32 mouse cellular contexts compared by ENCODE assay signal in genomic region chr8:105975363-105975762, GRCm38 (mm10). TPM values are rescaled to one million over a fixed set of nuclear protein-coding genes. Genes with fewer than 3 reads are reported as not detected.
DNase-seq lines count a peak whose midpoint lies in the region; ATAC-seq and TF ChIP-seq lines count a peak whose summit lies in the region.
"Had no signal": no experiment of that assay in that cellular context is flagged by ENCODE, and none has a peak within 500 bp of the region (broad histone marks: within the 10 kb centered on the region; RNA-seq: fewer than 3 reads in every experiment).

No protein-coding gene starts in this region.

- no peaks in the 10 kb centered on the region for H3K27me3 ChIP-seq in E14TG2a.4 (ENCODE audit: insufficient read depth, low read length)
- H3K27me3 ChIP-seq in hindbrain, embryonic 10.5 days (ENCODE audit: insufficient read depth, poor library complexity, severe bottlenecking) = no peaks in the 10 kb centered on the region
- H3K27me3 ChIP-seq in hindbrain, postnatal 0 days (ENCODE audit: insufficient read depth, low read length) = no peaks in the 10 kb centered on the region
- H3K27me3 ChIP-seq: embryonic facial prominence, embryonic 12.5 days; forebrain, embryonic 12.5 days; heart, embryonic 15.5 days; kidney, embryonic 15.5 days; limb, embryonic 13.5 days; liver, embryonic 12.5 days had no signal

- DNase-seq in 416B (ENCODE audit: low read depth) (peak; percentile 23), R1 (ENCODE audit: low read depth, low spot score) (peak; percentile 75)
- no peak for DNase-seq in hindbrain, embryonic 10.5 days (ENCODE audit: low spot score)
- DNase-seq in cerebellum, adult 9-11 months = no peak
- no peak for DNase-seq in hindbrain, postnatal 0 days (ENCODE audit: low spot score)
- DNase-seq: cerebellum, adult 2 months; gastrocnemius, postnatal 36 days; heart, postnatal 4 days; kidney, adult 11 months; kidney, postnatal 36 days; layer of hippocampus, postnatal 36 days; lung, embryonic 14.5 days; lung, postnatal 4 days; thymus, adult 18-20 months; thymus, postnatal 36 days had no signal

- TF ChIP-seq CTCF in E14TG2a.4 (conservative IDR thresholded peaks at IDR 0.05; ENCODE audit: low read length) = peak; percentile 29
- no peak for TF ChIP-seq CTCF in hindbrain, postnatal 0 days (IDR thresholded peaks at IDR 0.05; ENCODE audit: low read depth)

- no peak overlapping the region for H3K4me2 ChIP-seq in hindbrain, postnatal 0 days (ENCODE audit: low read depth, low read length)
- H3K4me2 ChIP-seq: embryonic facial prominence, embryonic 12.5 days; forebrain, embryonic 12.5 days; heart, embryonic 15.5 days; kidney, embryonic 15.5 days; limb, embryonic 13.5 days; liver, embryonic 12.5 days; lung, embryonic 14.5 days had no signal

- H3K9ac ChIP-seq in hindbrain, postnatal 0 days (replicated peaks; ENCODE audit: low read length) = no peak overlapping the region
- H3K9ac ChIP-seq: embryonic facial prominence, embryonic 12.5 days; forebrain, embryonic 12.5 days; heart, embryonic 15.5 days; kidney, embryonic 15.5 days; limb, embryonic 13.5 days; liver, embryonic 12.5 days; lung, embryonic 14.5 days had no signal

- H3K27ac ChIP-seq in hindbrain, embryonic 10.5 days = no peak overlapping the region
- H3K27ac ChIP-seq in hindbrain, postnatal 0 days = no peak overlapping the region
- H3K27ac ChIP-seq: embryonic facial prominence, embryonic 12.5 days; forebrain, embryonic 12.5 days; heart, embryonic 15.5 days; kidney, embryonic 15.5 days; limb, embryonic 13.5 days; liver, embryonic 12.5 days; midbrain, embryonic 10.5 days had no signal

- peak; percentile 78 for ATAC-seq in megakaryocyte progenitor cell, adult 5-6 weeks (replicated peaks; ENCODE audit: poor library complexity)
- no peak for ATAC-seq in hindbrain, postnatal 0 days
- ATAC-seq: hindbrain, embryonic 16.5 days; liver, embryonic 12.5 days had no signal

- no peak overlapping the region for H3K4me3 ChIP-seq in E14TG2a.4 (replicated peaks; ENCODE audit: low read length)
- no peak overlapping the region for H3K4me3 ChIP-seq in hindbrain, embryonic 10.5 days
- no peak overlapping the region for H3K4me3 ChIP-seq in hindbrain, postnatal 0 days (ENCODE audit: low read length)
- H3K4me3 ChIP-seq: embryonic facial prominence, embryonic 12.5 days; forebrain, embryonic 12.5 days; heart, embryonic 15.5 days; kidney, embryonic 15.5 days; limb, embryonic 13.5 days; liver, embryonic 12.5 days; midbrain, embryonic 10.5 days had no signal

- WGBS in hindbrain, embryonic 10.5 days = 62% methylated on average over 7 of the region's 7 CpGs
- 61% methylated on average over 7 of the region's 7 CpGs for WGBS in hindbrain, postnatal 0 days

- H3K4me1 ChIP-seq in E14TG2a.4 (replicated peaks; ENCODE audit: low read depth, low read length) = peaks cover 56% of the 10 kb centered on the region
- no peaks in the 10 kb centered on the region for H3K4me1 ChIP-seq in hindbrain, embryonic 10.5 days (replicated peaks)
- no peaks in the 10 kb centered on the region for H3K4me1 ChIP-seq in hindbrain, postnatal 0 days (ENCODE audit: insufficient read depth, low read length)
- H3K4me1 ChIP-seq: embryonic facial prominence, embryonic 12.5 days; forebrain, embryonic 12.5 days; heart, embryonic 15.5 days; kidney, embryonic 15.5 days; limb, embryonic 13.5 days; midbrain, embryonic 10.5 days had no signal

- 0 out of 2 replicates have a peak, but pooled peaks cover 2% of the 10 kb centered on the region for H3K36me3 ChIP-seq in E14TG2a.4 (ENCODE audit: insufficient read depth, low read length)
- H3K36me3 ChIP-seq in hindbrain, embryonic 10.5 days = no peaks in the 10 kb centered on the region
- no peaks in the 10 kb centered on the region for H3K36me3 ChIP-seq in hindbrain, postnatal 0 days (ENCODE audit: insufficient read depth, low read length)
- H3K36me3 ChIP-seq: embryonic facial prominence, embryonic 12.5 days; forebrain, embryonic 12.5 days; heart, embryonic 15.5 days; kidney, embryonic 15.5 days; limb, embryonic 13.5 days; liver, embryonic 12.5 days; midbrain, embryonic 10.5 days had no signal

- peaks cover 25% of the 10 kb centered on the region for H3K9me3 ChIP-seq in E14TG2a.4 (ENCODE audit: low read length)
- no peaks in the 10 kb centered on the region for H3K9me3 ChIP-seq in hindbrain, embryonic 10.5 days
- no peaks in the 10 kb centered on the region for H3K9me3 ChIP-seq in hindbrain, postnatal 0 days (ENCODE audit: low read length)
- H3K9me3 ChIP-seq: embryonic facial prominence, embryonic 12.5 days; forebrain, embryonic 12.5 days; heart, embryonic 15.5 days; kidney, embryonic 15.5 days; liver, embryonic 12.5 days had no signal

RNA-seq across cellular contexts. Expression of gene Dpep3, which starts 3.9 kb away (rescaled TPM):
- total RNA-seq in megakaryocyte progenitor cell, adult 5-6 weeks (2015) = not detected in 2 replicates
- not detected in 2 replicates for total RNA-seq in megakaryocyte progenitor cell, adult 5-6 weeks (2017)
- polyA plus RNA-seq in hindbrain, embryonic 10.5 days (2016; fragmentation: Nextera tagmentation; extraction: Ambion mirVana) = not detected in 2 replicates
- total RNA-seq in hindbrain, postnatal 0 days (2014; rRNA removed) = not detected in 2 replicates
- not detected in 2 replicates for polyA plus RNA-seq in hindbrain, postnatal 0 days (2015; fragmentation: Nextera tagmentation; extraction: Ambion mirVana)
- total RNA-seq: adrenal gland, adult 18-20 months; gastrocnemius, adult 18-20 months; gastrocnemius, postnatal 36 days; heart, postnatal 4 days; layer of hippocampus, adult 8-10 months; layer of hippocampus, postnatal 36 days; left cerebral cortex, postnatal 14 days; midbrain, postnatal 0 days had no signal
- polyA plus RNA-seq: cerebellum, adult 2 months; embryonic facial prominence, embryonic 12.5 days; forebrain, embryonic 12.5 days; heart, embryonic 15.5 days; hindbrain, embryonic 16.5 days; kidney, embryonic 15.5 days; limb, embryonic 13.5 days; liver, embryonic 12.5 days; lung, embryonic 14.5 days; midbrain, embryonic 10.5 days; midbrain, postnatal 0 days; neural tube, embryonic 14.5 days; stomach, embryonic 16.5 days had no signal

RNA-seq across cellular contexts. Expression of gene Slc12a4, which starts 9.5 kb away (rescaled TPM):
- total RNA-seq in megakaryocyte progenitor cell, adult 5-6 weeks (2015) = 2.0 and 3.5 TPM in 2 replicates
- total RNA-seq in megakaryocyte progenitor cell, adult 5-6 weeks (2017) = 7.7 and 8.4 TPM in 2 replicates
- polyA plus RNA-seq in hindbrain, embryonic 10.5 days (2016; fragmentation: Nextera tagmentation; extraction: Ambion mirVana) = 18.7 and 19.3 TPM in 2 replicates
- 22.5 and 25.5 TPM in 2 replicates for total RNA-seq in hindbrain, postnatal 0 days (2014; rRNA removed)
- 16.3 and 16.9 TPM in 2 replicates for polyA plus RNA-seq in hindbrain, postnatal 0 days (2015; fragmentation: Nextera tagmentation; extraction: Ambion mirVana)

RNA-seq across cellular contexts. Expression of gene Dus2, which starts 15.8 kb away (rescaled TPM):
- 7.9 and 12.0 TPM in 2 replicates for total RNA-seq in megakaryocyte progenitor cell, adult 5-6 weeks (2015)
- total RNA-seq in megakaryocyte progenitor cell, adult 5-6 weeks (2017) = 10.8 and 20.3 TPM in 2 replicates
- 21.1 and 21.3 TPM in 2 replicates for polyA plus RNA-seq in hindbrain, embryonic 10.5 days (2016; fragmentation: Nextera tagmentation; extraction: Ambion mirVana)
- total RNA-seq in hindbrain, postnatal 0 days (2014; rRNA removed) = 9.3 and 15.4 TPM in 2 replicates
- 20.2 and 22.4 TPM in 2 replicates for polyA plus RNA-seq in hindbrain, postnatal 0 days (2015; fragmentation: Nextera tagmentation; extraction: Ambion mirVana)

RNA-seq across cellular contexts. Expression of gene Dpep2nb, which starts 30.4 kb away (rescaled TPM):
- total RNA-seq in megakaryocyte progenitor cell, adult 5-6 weeks (2015) = not detected in 2 replicates
- total RNA-seq in megakaryocyte progenitor cell, adult 5-6 weeks (2017) = not detected in 2 replicates
- not detected in 2 replicates for polyA plus RNA-seq in hindbrain, embryonic 10.5 days (2016; fragmentation: Nextera tagmentation; extraction: Ambion mirVana)
- not detected in 2 replicates for total RNA-seq in hindbrain, postnatal 0 days (2014; rRNA removed)
- polyA plus RNA-seq in hindbrain, postnatal 0 days (2015; fragmentation: Nextera tagmentation; extraction: Ambion mirVana) = not detected in 2 replicates
- total RNA-seq: adrenal gland, adult 18-20 months; gastrocnemius, adult 18-20 months; gastrocnemius, postnatal 36 days; heart, postnatal 4 days; layer of hippocampus, adult 8-10 months; left cerebral cortex, postnatal 14 days; midbrain, postnatal 0 days had no signal
- polyA plus RNA-seq: cerebellum, adult 2 months; embryonic facial prominence, embryonic 12.5 days; forebrain, embryonic 12.5 days; heart, embryonic 15.5 days; hindbrain, embryonic 16.5 days; limb, embryonic 13.5 days; liver, embryonic 12.5 days; lung, embryonic 14.5 days; midbrain, postnatal 0 days; stomach, embryonic 16.5 days had no signal

RNA-seq across cellular contexts. Expression of gene Lcat, which starts 32.2 kb away (rescaled TPM):
- total RNA-seq in megakaryocyte progenitor cell, adult 5-6 weeks (2015) = 0.83 TPM in 1 of 2 replicates, not detected in the other
- total RNA-seq in megakaryocyte progenitor cell, adult 5-6 weeks (2017) = 0.12 TPM in 1 of 2 replicates, not detected in the other
- 0.60 and 0.78 TPM in 2 replicates for polyA plus RNA-seq in hindbrain, embryonic 10.5 days (2016; fragmentation: Nextera tagmentation; extraction: Ambion mirVana)
- 24.7 and 26.5 TPM in 2 replicates for total RNA-seq in hindbrain, postnatal 0 days (2014; rRNA removed)
- polyA plus RNA-seq in hindbrain, postnatal 0 days (2015; fragmentation: Nextera tagmentation; extraction: Ambion mirVana) = 13.0 and 16.8 TPM in 2 replicates

Comparison
In these comparisons a context has a peak if more than half of its experiments do, and no peak if none do; other contexts are left out.
1. DNase-seq: peak in 416B (single experiment) and R1 (single experiment); none in hindbrain, embryonic 10.5 days (single experiment), cerebellum, adult 9-11 months (single experiment) and hindbrain, postnatal 0 days (single experiment).